Mouse (Mus musculus) heart, postnatal 0 days (tissue): ENCODE measurements around the gene Lypd3.
A peak's percentile ranks its signal among the peaks of the same experiment; 100 is the strongest.

ENCODE experiments used
- CTCF ChIP-seq: IDR thresholded peaks from 2 replicates; pipeline ENCODE4 v1.5.1; 2016; ENCODE audit warnings: antibody characterized with exemption, control low read depth, low read depth
- EP300 ChIP-seq: IDR thresholded peaks from 2 replicates; pipeline ENCODE4 v1.6.1; 2016; ENCODE audit warnings: antibody characterized with exemption, low read depth

DNA sequence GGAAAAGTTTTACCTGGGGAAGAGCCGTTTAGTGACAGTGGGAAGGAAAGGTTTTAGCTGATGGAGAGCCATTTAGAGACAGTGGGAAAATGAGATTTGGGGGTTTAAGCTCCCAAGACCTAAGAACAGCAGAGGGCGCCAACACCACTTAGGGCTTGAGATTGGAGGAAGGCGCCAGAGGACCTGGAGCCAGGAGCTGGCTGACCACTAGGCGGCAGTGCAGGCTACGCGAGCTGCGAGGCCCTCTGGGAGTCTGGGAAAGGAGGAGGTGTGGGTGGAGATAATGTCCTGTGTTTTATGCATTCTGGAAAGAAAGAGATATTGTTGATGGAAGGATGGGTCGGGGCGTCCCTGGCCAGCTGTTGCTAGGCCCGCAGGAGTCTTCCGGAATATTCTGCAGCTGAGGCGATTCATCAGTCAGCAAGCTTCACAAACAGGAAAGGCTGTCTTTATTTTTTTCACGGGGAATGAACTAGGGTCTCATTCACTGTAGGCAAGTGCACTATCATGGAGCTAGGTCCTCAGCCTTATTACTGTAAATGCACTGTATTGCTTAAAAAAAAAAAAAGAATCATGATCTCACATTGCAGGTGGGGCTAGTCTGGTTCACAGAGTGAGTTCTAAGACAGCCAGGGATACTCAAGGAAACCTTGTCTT lies 35.3 kb upstream of the Lypd3 start:
- TF ChIP-seq EP300 (no peak), CTCF (peak; percentile 100)
